Mouse (Mus musculus): ENCODE measurements around the gene Mrgprh. TPM values are rescaled to one million over a fixed set of nuclear protein-coding genes. Genes with fewer than 3 reads are reported as not detected.

Mrgprh gene
- not detected in 2 replicates for total RNA-seq (2015; ENCODE audit: low replicate concordance)
- not detected in 2 replicates for total RNA-seq (2017; ENCODE audit: low replicate concordance)

GRCm38 (mm10) chr17:12875734-12876133, at the start of gene Mrgprh:
Gene Mrgprh (plus strand): TSS chr17:12876034.
- ATAC-seq (replicated peaks; ENCODE audit: low FRiP score, poor library complexity, severe bottlenecking): no peak

- ATAC-seq (replicated peaks; ENCODE audit: low FRiP score, poor library complexity, severe bottlenecking): no peak
These were observed 45.5 kb upstream of the Mrgprh start for GRCm38 (mm10) chr17:12830351-12830750.

- no peak for ATAC-seq (replicated peaks; ENCODE audit: low FRiP score, poor library complexity, severe bottlenecking)
These were observed 43.6 kb upstream of the Mrgprh start for GRCm38 (mm10) chr17:12832231-12832630.

GRCm38 (mm10) chr17:12832657-12833056, 43.2 kb upstream of the Mrgprh start:
- no peak for ATAC-seq (replicated peaks; ENCODE audit: low FRiP score, poor library complexity, severe bottlenecking)

- no peak for ATAC-seq (replicated peaks; ENCODE audit: low FRiP score, poor library complexity, severe bottlenecking)
These were observed 41.5 kb upstream of the Mrgprh start for GRCm38 (mm10) chr17:12834317-12834716.

- no peak for ATAC-seq (replicated peaks; ENCODE audit: low FRiP score, poor library complexity, severe bottlenecking)
These were observed 41.0 kb upstream of the Mrgprh start for GRCm38 (mm10) chr17:12834826-12835225.

GRCm38 (mm10) chr17:12835738-12836137, 40.1 kb upstream of the Mrgprh start:
- no peak for ATAC-seq (replicated peaks; ENCODE audit: low FRiP score, poor library complexity, severe bottlenecking)

GRCm38 (mm10) chr17:12839475-12840267, 36.2 kb upstream of the Mrgprh start:
- no peak for ATAC-seq (replicated peaks; ENCODE audit: low FRiP score, poor library complexity, severe bottlenecking)

GRCm38 (mm10) chr17:12843826-12844225, 32.0 kb upstream of the Mrgprh start:
- ATAC-seq (replicated peaks; ENCODE audit: low FRiP score, poor library complexity, severe bottlenecking): no peak

- ATAC-seq (replicated peaks; ENCODE audit: low FRiP score, poor library complexity, severe bottlenecking): no peak
These were observed 31.3 kb upstream of the Mrgprh start for GRCm38 (mm10) chr17:12844540-12844939.

- no peak for ATAC-seq (replicated peaks; ENCODE audit: low FRiP score, poor library complexity, severe bottlenecking)
These were observed 30.0 kb upstream of the Mrgprh start for GRCm38 (mm10) chr17:12845862-12846261.

GRCm38 (mm10) chr17:12846474-12846873, 29.4 kb upstream of the Mrgprh start:
- ATAC-seq (replicated peaks; ENCODE audit: low FRiP score, poor library complexity, severe bottlenecking): no peak

GRCm38 (mm10) chr17:12847736-12848135, 28.1 kb upstream of the Mrgprh start:
- ATAC-seq (replicated peaks; ENCODE audit: low FRiP score, poor library complexity, severe bottlenecking): no peak

GRCm38 (mm10) chr17:12849778-12850382, 26.0 kb upstream of the Mrgprh start:
- no peak for ATAC-seq (replicated peaks; ENCODE audit: low FRiP score, poor library complexity, severe bottlenecking)

- no peak for ATAC-seq (replicated peaks; ENCODE audit: low FRiP score, poor library complexity, severe bottlenecking)
These were observed 24.1 kb upstream of the Mrgprh start for GRCm38 (mm10) chr17:12851689-12852088.

- ATAC-seq (replicated peaks; ENCODE audit: low FRiP score, poor library complexity, severe bottlenecking): no peak
These were observed 22.0 kb upstream of the Mrgprh start for GRCm38 (mm10) chr17:12853821-12854220.

GRCm38 (mm10) chr17:12854386-12854785, 21.4 kb upstream of the Mrgprh start:
- ATAC-seq (replicated peaks; ENCODE audit: low FRiP score, poor library complexity, severe bottlenecking): no peak

- ATAC-seq (replicated peaks; ENCODE audit: low FRiP score, poor library complexity, severe bottlenecking): no peak
These were observed 18.4 kb upstream of the Mrgprh start for GRCm38 (mm10) chr17:12857395-12857794.

- ATAC-seq (replicated peaks; ENCODE audit: low FRiP score, poor library complexity, severe bottlenecking): no peak
These were observed 17.8 kb upstream of the Mrgprh start for GRCm38 (mm10) chr17:12858072-12858471.

GRCm38 (mm10) chr17:12859006-12859520, 16.8 kb upstream of the Mrgprh start:
- ATAC-seq (replicated peaks; ENCODE audit: low FRiP score, poor library complexity, severe bottlenecking): no peak

- no peak for ATAC-seq (replicated peaks; ENCODE audit: low FRiP score, poor library complexity, severe bottlenecking)
These were observed 11.7 kb upstream of the Mrgprh start for GRCm38 (mm10) chr17:12864111-12864510.
